In the genomic region with DNA sequence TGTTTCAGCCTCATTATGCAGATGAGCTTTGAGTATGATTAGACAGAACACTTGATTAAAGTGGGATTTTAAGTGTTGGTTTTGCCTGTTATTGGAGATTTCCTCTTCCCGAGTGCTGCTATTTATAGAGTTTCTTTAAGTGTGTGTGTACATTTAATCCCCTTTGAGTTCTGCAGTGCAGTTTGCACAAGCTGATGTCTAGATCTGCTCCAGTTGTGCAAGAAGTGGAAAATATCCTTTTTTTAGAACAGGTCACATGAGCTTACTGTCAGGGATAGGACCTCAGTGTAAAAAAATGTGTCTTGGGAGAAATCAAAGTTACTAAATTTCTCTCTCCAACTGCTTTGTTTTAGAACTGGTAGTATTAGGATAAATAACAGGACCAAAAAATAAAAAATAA, we compare ENCODE assay signal across 22 mouse cellular contexts. TPM values are rescaled to one million over a fixed set of nuclear protein-coding genes. Genes with fewer than 3 reads are reported as not detected.
DNase-seq lines count a peak whose midpoint lies in the region; ATAC-seq and TF ChIP-seq lines count a peak whose summit lies in the region.
"Had no signal": no experiment of that assay in that cellular context is flagged by ENCODE, and none has a peak within 500 bp of the region (broad histone marks: within the 10 kb centered on the region; RNA-seq: fewer than 3 reads in every experiment).

No protein-coding gene starts in this region.

- H3K36me3 ChIP-seq in limb, embryonic 14.5 days (ENCODE audit: control insufficient read depth, insufficient read depth, low read length), result no peaks in the 10 kb centered on the region
- H3K36me3 ChIP-seq in limb, embryonic 10.5 days, result no peaks in the 10 kb centered on the region
- no peaks in the 10 kb centered on the region for H3K36me3 ChIP-seq in C2C12 (ENCODE audit: control insufficient read depth, insufficient read depth)
- H3K36me3 ChIP-seq: hindbrain, embryonic 10.5 days; lung, embryonic 15.5 days; midbrain, embryonic 13.5 days; neural tube, embryonic 13.5 days had no signal

- H3K4me1 ChIP-seq in limb, embryonic 14.5 days (ENCODE audit: control insufficient read depth, insufficient read depth, low read length), result peaks cover 3% of the 10 kb centered on the region
- H3K4me1 ChIP-seq in limb, embryonic 10.5 days, result peaks cover 13% of the 10 kb centered on the region
- H3K4me1 ChIP-seq: forebrain, embryonic 13.5 days; hindbrain, embryonic 10.5 days; lung, embryonic 15.5 days; midbrain, embryonic 13.5 days; neural tube, embryonic 13.5 days had no signal

- no peaks in the 10 kb centered on the region for H3K79me3 ChIP-seq in C2C12 (ENCODE audit: low read depth)

- H3ac ChIP-seq in C2C12 (ENCODE audit: control insufficient read depth, insufficient read length, low read depth), result no peak overlapping the region

- H3K4me3 ChIP-seq in gastrocnemius, adult 2 months, result no peak overlapping the region; the same call in 1 of the 2 replicates
- H3K4me3 ChIP-seq in limb, embryonic 14.5 days (replicated peaks; ENCODE audit: low read length), result no peak overlapping the region
- H3K4me3 ChIP-seq in limb, embryonic 10.5 days, result no peak overlapping the region
- no peak overlapping the region for H3K4me3 ChIP-seq in C2C12 (ENCODE audit: insufficient read depth, poor library complexity, severe bottlenecking)
- H3K4me3 ChIP-seq: erythroblast, embryonic 14.5 days; forebrain, embryonic 13.5 days; hindbrain, embryonic 10.5 days; left cerebral cortex, adult 2 months; lung, embryonic 15.5 days; midbrain, embryonic 13.5 days; neural tube, embryonic 13.5 days had no signal

- no peaks in the 10 kb centered on the region for H3K79me2 ChIP-seq in C2C12 (ENCODE audit: control insufficient read depth, insufficient read depth)

- intact Hi-C loops in gastrocnemius, adult 2 months (cut with DNase I), result loop anchor here (5.0 kb wide), 1 partner anchor 37 kb away; no protein-coding TSS in a partner anchor
- intact Hi-C loops in gastrocnemius, postnatal 14 days (cut with DNase I; ENCODE audit: low total_unique reads), result no loop called here

- H3K9ac ChIP-seq in limb, embryonic 14.5 days (ENCODE audit: low read depth, low read length, severe bottlenecking), result no peak overlapping the region
- H3K9ac ChIP-seq: forebrain, embryonic 13.5 days; lung, embryonic 15.5 days; midbrain, embryonic 13.5 days; neural tube, embryonic 13.5 days had no signal

- no peak for TF ChIP-seq POLR2A in limb, embryonic 14.5 days (IDR thresholded peaks at IDR 0.05; ENCODE audit: borderline replicate concordance, extremely low read depth, insufficient read depth, insufficient read length)

- H3K9me3 ChIP-seq in limb, embryonic 14.5 days (ENCODE audit: control insufficient read depth, low read length), result no peaks in the 10 kb centered on the region
- H3K9me3 ChIP-seq in limb, embryonic 10.5 days (replicated peaks), result no peaks in the 10 kb centered on the region
- H3K9me3 ChIP-seq: forebrain, embryonic 13.5 days; hindbrain, embryonic 10.5 days; lung, embryonic 15.5 days; midbrain, embryonic 13.5 days; neural tube, embryonic 13.5 days had no signal

- no peak for TF ChIP-seq CTCF in gastrocnemius, adult 2 months (IDR thresholded peaks at IDR 0.05)
- TF ChIP-seq CTCF in C2C12 (IDR thresholded peaks at IDR 0.05; ENCODE audit: control insufficient read depth, insufficient read depth, insufficient read length), result no peak

- no peak overlapping the region for H3K4me2 ChIP-seq in limb, embryonic 14.5 days (replicated peaks; ENCODE audit: low read depth, low read length, severe bottlenecking)
- H3K4me2 ChIP-seq: forebrain, embryonic 13.5 days; liver, embryonic 11.5 days; lung, embryonic 15.5 days; midbrain, embryonic 13.5 days; neural tube, embryonic 13.5 days had no signal

- no peak for DNase-seq in gastrocnemius, adult 2 months
- DNase-seq in gastrocnemius, postnatal 14 days, result no peak
- peak; percentile 12 for DNase-seq in limb, embryonic 14.5 days (ENCODE audit: low spot score)
- no peak for DNase-seq in limb, embryonic 10.5 days (ENCODE audit: low spot score)
- DNase-seq in retina, embryonic 14.5 days (ENCODE audit: low spot score), result no peak
- DNase-seq: cerebellum, adult 2 months; gastrocnemius, postnatal 25 days; kidney, adult 11 months; kidney, postnatal 25 days; left cerebral cortex, postnatal 4 days; spleen, adult 18-20 months; thymus, postnatal 25 days had no signal

- 47% methylated on average over 1 of the region's 1 CpGs for WGBS in limb, embryonic 14.5 days
- WGBS in limb, embryonic 10.5 days, result 85% methylated on average over 1 of the region's 1 CpGs

- ATAC-seq in limb, embryonic 14.5 days (ENCODE audit: low FRiP score, low read depth), result no peak
- peak; percentile 21 for ATAC-seq in granulocyte monocyte progenitor cell, adult 5-6 weeks (replicated peaks; ENCODE audit: poor library complexity, severe bottlenecking)
- ATAC-seq: forebrain, embryonic 13.5 days; midbrain, embryonic 13.5 days had no signal

- H3K27me3 ChIP-seq in limb, embryonic 14.5 days (ENCODE audit: control insufficient read depth, insufficient read depth, low read length), result no peaks in the 10 kb centered on the region
- H3K27me3 ChIP-seq in limb, embryonic 10.5 days (ENCODE audit: low read depth, poor library complexity, severe bottlenecking), result no peaks in the 10 kb centered on the region
- H3K27me3 ChIP-seq in C2C12 (ENCODE audit: control insufficient read depth, insufficient read depth, insufficient read length), result no peaks in the 10 kb centered on the region
- H3K27me3 ChIP-seq: forebrain, embryonic 13.5 days; lung, embryonic 15.5 days; midbrain, embryonic 13.5 days; neural tube, embryonic 13.5 days had no signal

- peak overlapping the region; percentile 67 for H3K27ac ChIP-seq in gastrocnemius, adult 2 months
- H3K27ac ChIP-seq in limb, embryonic 14.5 days (replicated peaks; ENCODE audit: low read depth, low read length), result no peak overlapping the region
- H3K27ac ChIP-seq in limb, embryonic 10.5 days, result no peak overlapping the region
- H3K27ac ChIP-seq: forebrain, embryonic 13.5 days; hindbrain, embryonic 10.5 days; left cerebral cortex, adult 2 months; lung, embryonic 15.5 days; midbrain, embryonic 13.5 days; neural tube, embryonic 13.5 days had no signal

TF ChIP-seq in C2C12, 6 proteins besides CTCF, POLR2A, EP300 and RAD21:
- no peak for TF ChIP-seq MAX (IDR thresholded peaks at IDR 0.05)
- peak; percentile 19 for TF ChIP-seq USF1 (IDR thresholded peaks at IDR 0.05; ENCODE audit: low read depth)

RNA-seq across cellular contexts. Expression of gene Mitf, which starts 8.9 kb away (rescaled TPM):
- total RNA-seq in gastrocnemius, adult 2 months (2021), result 10 to 100 TPM; 14.4 to 21.6 TPM
- 1 to 10 TPM; 5.7 to 6.0 TPM for total RNA-seq in gastrocnemius, postnatal 14 days (2021)
- polyA plus RNA-seq in limb, embryonic 14.5 days (2012; rRNA removed), result 3.6 and 4.1 TPM in 2 replicates
- 2.4 and 2.9 TPM in 2 replicates for polyA plus RNA-seq in limb, embryonic 14.5 days (2014; fragmentation: Nextera tagmentation; extraction: Ambion mirVana)
- polyA plus RNA-seq in limb, embryonic 10.5 days (2016; fragmentation: Nextera tagmentation; extraction: Ambion mirVana), result 0.80 and 1.1 TPM in 2 replicates
- 0.70 TPM for polyA plus RNA-seq in C2C12 (2012; fragmentation: generic; extraction: Trizol)
- total RNA-seq in granulocyte monocyte progenitor cell, adult 5-6 weeks (2014; fragmentation: Nextera tagmentation), result 6.6 and 11.3 TPM in 2 replicates
- total RNA-seq in granulocyte monocyte progenitor cell, adult 5-6 weeks (2017), result 7.4 and 7.5 TPM in 2 replicates
- polyA plus RNA-seq: erythroblast, embryonic 14.5 days had no signal
